Mouse (Mus musculus): ENCODE measurements around the gene Cerk.
"Not testable (repeated sequence)": the region's sequence is repeated elsewhere in the genome, so short reads cannot be mapped to it uniquely, and the experiment has no call there.

The Cerk gene

GRCm38 (mm10) chr15:86185689-86186569, at the start of gene Cerk:
Gene Cerk, minus strand, starts transcription at chr15:86186141.
- ATAC-seq (ENCODE audit: low TSS enrichment), result peak; percentile 74

GRCm38 (mm10) chr15:86234517-86235441, 48.8 kb upstream of the Cerk start:
- peak; percentile 83 for ATAC-seq (ENCODE audit: low TSS enrichment)

GRCm38 (mm10) chr15:86234001-86234400, 48.1 kb upstream of the Cerk start:
- ATAC-seq (ENCODE audit: low TSS enrichment), result no peak

DNA sequence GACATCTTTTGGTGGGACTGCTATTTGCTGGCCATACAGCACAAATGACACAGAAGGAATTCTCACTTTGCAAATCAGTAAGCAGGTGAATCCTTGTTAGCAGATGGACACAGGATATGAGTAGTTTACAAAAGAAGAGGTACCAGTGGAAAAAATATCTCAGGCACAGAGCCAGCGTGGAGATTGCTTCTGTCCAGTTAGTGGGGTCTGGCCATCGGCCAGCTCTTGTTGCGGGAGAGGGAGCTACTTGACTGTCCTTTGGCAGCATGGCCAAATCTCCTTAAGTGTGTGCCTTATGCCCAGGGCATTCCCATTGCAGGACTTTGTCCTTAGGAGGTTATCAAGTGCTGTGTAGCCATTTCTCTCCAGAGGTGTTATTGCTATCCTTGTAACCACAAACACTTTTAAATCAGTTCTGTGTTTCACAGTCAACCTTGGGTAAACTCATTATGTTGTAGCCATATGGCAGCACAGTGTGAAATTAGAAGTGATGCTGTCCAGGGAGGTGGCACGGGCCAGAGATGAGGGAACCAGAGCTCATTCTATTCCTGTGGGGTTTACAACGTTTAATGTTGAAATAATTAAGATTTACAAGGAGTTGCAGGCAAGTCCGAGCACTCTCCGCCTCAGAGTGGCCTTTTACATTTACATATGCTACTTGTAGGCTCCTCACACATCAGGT, 46.0 kb upstream of the Cerk start:
- no peak for ATAC-seq (ENCODE audit: low TSS enrichment)

- ATAC-seq (ENCODE audit: low TSS enrichment), result no peak
Measured at GRCm38 (mm10) chr15:86231170-86231569, 45.2 kb upstream of the Cerk start.

DNA sequence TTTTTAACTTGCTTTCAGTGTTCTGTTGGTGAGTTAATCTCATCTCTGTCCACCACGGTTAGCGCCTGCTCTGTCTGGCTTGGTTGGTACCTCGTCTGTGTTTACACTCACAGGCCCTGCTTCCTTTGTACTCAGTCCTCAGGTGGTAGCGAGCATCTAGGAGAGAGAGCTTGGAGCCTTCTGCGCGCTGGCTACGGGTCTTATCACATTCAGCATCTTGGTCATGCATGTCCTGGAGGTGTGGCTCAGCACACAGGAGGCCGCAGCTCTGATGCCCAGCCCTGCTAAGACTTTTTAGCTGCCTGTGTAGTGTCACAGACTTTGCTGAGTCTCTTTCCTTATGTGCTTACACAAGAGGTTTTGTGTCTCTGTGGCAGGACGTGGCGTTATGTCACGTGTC, 43.7 kb upstream of the Cerk start:
- ATAC-seq (ENCODE audit: low TSS enrichment), result no peak

DNA sequence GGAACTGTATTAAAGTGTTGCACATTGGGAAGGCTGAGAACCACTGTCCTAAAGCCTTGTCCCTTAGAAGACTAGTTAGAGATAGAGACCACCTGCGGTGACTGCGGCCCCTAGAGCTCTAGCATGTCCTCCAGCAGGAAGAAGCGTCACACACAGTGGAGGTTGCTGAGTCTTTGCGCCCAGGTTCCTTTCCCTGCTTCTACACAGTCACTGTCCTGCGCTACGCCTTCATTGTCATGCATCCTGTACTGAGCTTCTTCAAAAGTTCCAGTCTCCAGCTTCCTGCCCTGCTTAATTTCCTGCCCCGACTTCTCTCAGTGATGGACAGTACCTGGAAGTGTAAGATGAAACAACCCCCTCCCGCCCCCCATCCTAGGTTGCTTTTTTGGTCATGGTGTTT, 43.1 kb upstream of the Cerk start:
- ATAC-seq (ENCODE audit: low TSS enrichment), result no peak

DNA sequence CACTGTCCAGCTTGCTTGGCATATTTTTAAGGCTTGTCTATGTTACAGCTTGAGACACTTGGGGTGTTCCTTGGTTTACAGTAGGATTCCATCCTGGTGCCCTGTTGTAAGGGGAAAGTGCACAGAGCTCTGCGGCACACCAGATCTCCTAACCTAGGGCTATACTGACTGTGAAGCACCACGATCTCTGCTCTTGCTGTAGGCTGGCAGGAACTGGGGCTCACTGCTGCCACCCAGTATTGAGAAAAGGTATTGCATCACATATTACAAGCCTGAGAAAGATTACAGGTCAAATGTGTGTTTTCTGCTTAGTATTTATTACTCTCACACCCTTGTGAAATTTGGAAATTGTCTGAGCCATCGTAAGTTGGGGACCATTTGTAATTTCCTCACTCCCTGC, 42.2 kb upstream of the Cerk start:
- no peak; the same call in 1 of the 2 replicates for ATAC-seq (ENCODE audit: low TSS enrichment)

GRCm38 (mm10) chr15:86226968-86227367, 41.0 kb upstream of the Cerk start:
- no peak for ATAC-seq (ENCODE audit: low TSS enrichment)

GRCm38 (mm10) chr15:86226221-86226620, 40.3 kb upstream of the Cerk start:
- no peak for ATAC-seq (ENCODE audit: low TSS enrichment)

DNA sequence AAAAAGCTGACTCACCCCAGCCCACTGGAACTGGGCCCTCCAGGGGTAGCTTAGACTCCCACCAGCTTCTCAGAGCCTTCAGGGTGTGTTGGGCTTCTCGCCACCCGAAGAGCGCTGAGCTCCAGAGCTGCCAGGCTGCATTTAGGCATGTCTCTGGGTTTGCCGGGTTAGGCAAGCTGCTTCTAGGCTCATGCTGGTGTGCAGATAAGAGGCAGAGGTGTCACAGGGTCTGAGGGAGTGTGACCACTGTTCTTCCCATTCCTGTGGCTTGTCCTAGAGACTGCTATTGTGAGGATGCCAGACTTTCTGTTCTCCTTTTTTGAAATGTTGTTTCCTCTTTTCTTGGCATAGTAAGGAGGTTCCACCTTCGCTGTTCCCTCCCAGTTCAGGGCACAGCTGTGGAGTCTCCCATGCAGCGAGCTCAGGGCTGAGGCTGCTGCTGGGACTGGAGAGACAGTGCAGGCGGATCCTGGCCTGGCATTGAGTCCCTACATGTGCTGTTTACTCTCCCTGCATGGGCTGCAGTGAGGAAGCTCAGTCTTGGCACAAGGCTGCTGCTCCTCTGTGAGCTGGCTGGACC, 39.1 kb upstream of the Cerk start:
- ATAC-seq (ENCODE audit: low TSS enrichment), result peak; percentile 83

GRCm38 (mm10) chr15:86221901-86222300, 36.0 kb upstream of the Cerk start:
- not testable (repeated sequence) for ATAC-seq (ENCODE audit: low TSS enrichment)

DNA sequence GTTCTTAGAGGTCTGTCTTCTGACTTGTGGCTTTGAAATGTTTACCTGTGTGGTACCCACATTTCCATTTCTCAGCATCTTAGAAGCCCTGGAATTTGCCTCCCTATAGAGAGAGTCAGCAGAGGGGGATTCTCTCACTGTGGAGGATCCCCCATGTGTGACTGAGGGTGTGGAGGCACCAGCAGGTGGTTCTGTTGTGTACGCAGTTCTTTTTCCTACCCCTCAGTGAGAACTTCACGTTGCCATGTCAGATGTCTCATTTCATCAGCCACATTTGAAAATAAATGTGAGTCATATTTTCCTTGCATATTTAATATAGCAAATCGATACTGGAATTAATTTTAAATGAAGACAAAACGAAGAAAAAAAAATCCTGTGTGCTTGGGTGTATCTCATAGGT, 35.4 kb upstream of the Cerk start:
- ATAC-seq (ENCODE audit: low TSS enrichment), result no peak

DNA sequence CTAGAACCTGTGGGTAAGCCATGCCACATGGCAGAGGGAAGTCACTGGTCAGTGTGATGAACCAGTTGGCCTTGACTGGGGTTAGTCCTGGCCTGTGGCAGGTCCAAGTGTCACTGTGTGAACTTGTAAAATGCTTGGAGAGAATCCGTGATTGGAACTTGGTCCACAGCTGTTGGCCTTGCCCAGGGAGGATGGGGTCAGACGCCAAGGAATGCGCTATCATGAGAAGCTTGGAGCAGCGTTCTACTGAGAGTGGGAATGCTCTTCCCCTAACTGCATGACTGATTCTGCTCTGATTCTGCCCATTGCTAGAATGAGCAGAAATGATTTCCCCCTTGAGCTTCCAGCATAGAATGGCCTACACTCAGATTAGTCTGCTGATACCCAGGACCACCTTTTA, 34.8 kb upstream of the Cerk start:
- no peak for ATAC-seq (ENCODE audit: low TSS enrichment)

GRCm38 (mm10) chr15:86220229-86220630, 34.3 kb upstream of the Cerk start:
- ATAC-seq (ENCODE audit: low TSS enrichment), result no peak

DNA sequence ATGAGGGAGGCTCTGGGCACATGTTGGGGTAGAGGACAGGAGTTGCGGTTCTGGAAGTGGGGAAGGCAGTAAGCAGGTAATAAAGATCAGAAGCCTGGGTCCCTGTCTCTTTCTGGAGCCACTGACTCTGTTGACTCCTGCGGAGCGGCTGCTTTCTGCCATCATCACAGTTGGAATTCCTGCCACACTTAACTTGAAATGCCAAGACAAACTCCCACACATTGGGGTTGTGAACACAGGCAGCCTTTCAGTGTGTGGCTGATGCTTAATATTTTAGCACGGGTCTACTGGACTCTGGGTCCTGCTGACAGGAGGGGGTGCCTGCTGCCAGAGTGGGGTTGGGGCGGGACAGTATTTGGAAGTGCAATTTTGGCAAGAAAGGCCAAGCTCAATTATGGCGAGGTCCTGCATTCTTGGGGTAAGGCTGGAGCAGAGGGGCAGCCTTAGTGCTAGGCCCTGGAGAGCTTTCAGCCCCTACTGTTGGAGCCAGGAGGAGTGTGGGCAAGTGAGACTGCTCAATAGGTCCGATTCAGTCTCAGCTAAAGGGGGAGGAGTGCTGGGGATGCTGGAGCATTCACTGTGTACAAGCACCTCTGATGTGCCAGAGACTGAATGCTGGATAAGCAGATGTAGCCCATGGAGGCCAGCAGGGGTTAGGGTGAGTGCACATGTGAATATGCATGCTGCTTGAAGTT, 33.7 kb upstream of the Cerk start:
- ATAC-seq (ENCODE audit: low TSS enrichment), result peak; percentile 75

GRCm38 (mm10) chr15:86216641-86217040, 30.7 kb upstream of the Cerk start:
- not testable (repeated sequence) for ATAC-seq (ENCODE audit: low TSS enrichment)

GRCm38 (mm10) chr15:86214549-86215201, 28.7 kb upstream of the Cerk start:
- ATAC-seq (ENCODE audit: low TSS enrichment), result peak; percentile 14

DNA sequence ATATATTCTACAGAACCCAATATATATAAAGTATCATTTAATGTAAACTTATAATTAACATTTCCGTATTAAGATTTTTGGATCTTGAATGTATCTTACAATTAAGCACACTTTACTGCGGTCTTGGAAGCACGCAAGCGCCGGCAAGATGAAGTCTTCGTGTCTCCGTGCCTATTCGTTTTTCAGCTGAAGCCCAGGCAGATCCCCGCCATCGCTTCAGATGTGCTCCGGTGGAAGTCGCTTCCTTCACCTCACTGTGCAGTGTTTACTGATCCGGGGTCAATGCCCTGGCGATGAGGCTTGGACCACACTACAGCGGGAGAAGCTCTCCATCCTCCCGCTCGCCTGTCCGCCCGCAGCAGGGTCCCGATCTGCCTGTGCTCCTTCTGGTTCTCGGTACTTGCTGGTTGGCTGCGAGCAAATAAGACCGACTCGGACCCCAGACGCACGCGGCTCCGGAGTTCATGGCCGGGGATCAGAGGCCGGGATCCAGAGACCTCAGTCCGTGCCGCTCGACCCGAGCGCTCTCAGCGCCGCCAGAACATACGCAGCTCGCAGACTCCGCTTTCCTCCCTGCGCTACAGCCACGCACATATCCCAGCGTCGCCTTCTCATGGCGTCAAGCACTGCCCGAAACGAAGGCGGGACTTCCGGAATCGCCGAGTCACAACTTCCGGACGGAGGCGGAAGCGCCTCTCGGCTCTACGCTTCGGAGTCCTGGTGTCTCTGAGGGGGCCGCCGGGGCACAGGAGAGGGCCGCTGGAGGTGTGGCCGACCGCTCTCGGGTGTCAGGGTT, 28.0 kb upstream of the Cerk start, which contains the start of gene Tbc1d22a:
Tbc1d22a (plus strand) TSS at position 707 of the 796 bp plus-strand sequence.
- peak; percentile 94 for ATAC-seq (ENCODE audit: low TSS enrichment)

DNA sequence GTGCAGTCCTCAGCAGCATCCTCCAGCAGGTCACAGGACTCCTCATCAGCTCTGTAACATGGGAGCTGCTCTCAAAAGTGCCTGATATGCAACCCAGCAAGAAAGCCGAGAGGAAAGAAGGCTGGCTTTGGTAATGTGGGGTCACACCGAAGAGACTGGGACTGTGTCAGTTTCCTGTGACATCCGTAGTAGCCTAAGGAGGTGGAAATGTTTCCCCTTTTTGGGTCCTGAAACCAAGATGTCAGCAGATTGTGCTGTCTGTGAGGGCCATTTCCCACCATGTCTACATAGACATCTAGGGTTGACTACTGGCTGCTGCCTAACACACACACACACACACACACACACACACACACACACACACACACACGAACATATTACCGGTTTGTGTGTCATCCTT, 26.3 kb upstream of the Cerk start:
- ATAC-seq (ENCODE audit: low TSS enrichment), result not testable (repeated sequence)
